Mouse (Mus musculus): ENCODE results near the gene Zfp239. TPM values are rescaled to one million over a fixed set of nuclear protein-coding genes. Genes with fewer than 3 reads are reported as not detected.

Gene Zfp239
- polyA plus RNA-seq, 1 experiment from 2014 or later = 11.8 TPM

DNA sequence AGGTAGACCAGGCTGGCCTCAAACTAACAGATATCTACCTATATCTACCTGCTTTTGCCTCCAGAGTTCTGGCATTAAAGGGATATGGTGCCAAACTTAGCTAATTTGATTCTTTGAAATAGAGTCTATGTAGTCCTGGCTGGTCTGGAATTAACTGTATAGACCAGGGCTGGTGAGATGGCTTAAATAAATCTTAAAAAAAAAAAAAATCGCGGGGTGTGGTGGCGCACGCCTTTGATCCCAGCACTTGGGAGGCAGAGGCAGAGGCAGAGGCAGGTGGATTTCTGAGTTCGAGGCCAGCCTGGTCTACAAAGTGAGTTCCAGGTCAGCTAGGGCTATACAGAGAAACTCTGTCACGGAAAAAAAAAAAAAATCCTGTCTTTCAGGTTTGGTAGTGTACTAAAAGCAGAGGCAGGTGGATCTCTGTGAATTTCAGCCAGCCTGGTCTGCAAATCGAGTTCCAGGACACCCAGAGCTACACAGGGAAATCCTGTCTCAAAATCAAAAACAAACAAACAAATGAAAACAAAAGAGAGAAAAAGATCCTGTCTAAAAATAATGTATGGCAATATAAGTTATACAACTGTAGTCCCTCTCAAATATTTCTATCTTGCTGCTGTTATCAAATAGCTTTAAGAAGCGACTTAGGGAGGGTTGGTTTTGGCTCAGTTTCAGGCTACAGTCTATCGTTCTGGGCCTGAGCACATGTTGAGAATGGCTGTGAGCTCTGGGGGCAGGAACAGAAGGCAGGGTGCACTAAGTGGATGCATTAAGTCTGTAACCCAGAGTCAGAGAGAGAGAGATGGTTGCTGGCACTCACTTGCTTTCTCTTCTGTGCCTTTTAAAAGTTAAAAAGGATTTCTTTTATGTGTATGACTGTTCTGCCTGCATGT, 39.9 kb downstream of the Zfp239 start:
- H3K9ac ChIP-seq (ENCODE audit: low read length) = no peak overlapping the region
- DNase-seq (ENCODE audit: low spot score, missing footprints) (no peak), ATAC-seq (ENCODE audit: low FRiP score) (no peak)
- WGBS = 78% methylated on average over 9 of the region's 9 CpGs
- H3K4me3 ChIP-seq (ENCODE audit: low read depth, low read length) = no peak overlapping the region
- H3K36me3 ChIP-seq (ENCODE audit: control insufficient read depth, insufficient read depth, low read length) = no peaks in the 10 kb centered on the region
- H3K4me2 ChIP-seq = no peak overlapping the region
- no peaks in the 10 kb centered on the region for H3K9me3 ChIP-seq (ENCODE audit: control insufficient read depth, low read length)
- H3K4me1 ChIP-seq (ENCODE audit: control insufficient read depth, insufficient read depth, low read length) = peaks cover 4% of the 10 kb centered on the region
- no peaks in the 10 kb centered on the region for H3K27me3 ChIP-seq (ENCODE audit: control insufficient read depth, insufficient read depth, low read length)
- no peak overlapping the region for H3K27ac ChIP-seq (ENCODE audit: low read depth, low read length)

DNA sequence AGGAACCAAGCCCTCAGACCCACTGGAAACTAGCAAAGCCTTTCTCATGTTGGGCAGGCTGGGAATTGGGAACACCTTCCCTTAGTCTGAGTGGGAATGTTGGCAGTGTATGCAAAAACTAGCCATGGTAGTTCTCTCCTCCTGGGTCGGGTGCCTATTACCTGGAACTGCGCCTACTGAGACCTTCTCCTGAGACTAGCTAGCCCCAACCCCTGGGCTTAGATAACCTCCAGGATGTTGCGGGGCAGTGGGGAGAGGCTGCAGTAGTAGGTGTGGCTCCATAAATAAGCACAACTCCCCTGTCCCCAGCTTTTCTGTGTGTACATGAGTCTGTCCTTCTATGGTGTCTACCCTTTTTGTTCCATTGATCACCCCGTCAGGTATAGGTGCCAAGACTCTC, 40.7 kb downstream of the Zfp239 start:
- ATAC-seq (ENCODE audit: low FRiP score) = no peak
- Histone ChIP-seq H3K4me1 (ENCODE audit: control insufficient read depth, insufficient read depth, low read length) (peaks cover 4% of the 10 kb centered on the region), H3K27ac (ENCODE audit: low read depth, low read length) (no peak overlapping the region), H3K36me3 (ENCODE audit: control insufficient read depth, insufficient read depth, low read length) (no peaks in the 10 kb centered on the region), H3K4me2 (no peak overlapping the region), H3K27me3 (ENCODE audit: control insufficient read depth, insufficient read depth, low read length) (no peaks in the 10 kb centered on the region), H3K9ac (ENCODE audit: low read length) (no peak overlapping the region), H3K9me3 (ENCODE audit: control insufficient read depth, low read length) (no peaks in the 10 kb centered on the region), H3K4me3 (ENCODE audit: low read depth, low read length) (no peak overlapping the region)
- DNase-seq (ENCODE audit: low spot score, missing footprints) = no peak
- 87% methylated on average over 4 of the region's 4 CpGs for WGBS

DNA sequence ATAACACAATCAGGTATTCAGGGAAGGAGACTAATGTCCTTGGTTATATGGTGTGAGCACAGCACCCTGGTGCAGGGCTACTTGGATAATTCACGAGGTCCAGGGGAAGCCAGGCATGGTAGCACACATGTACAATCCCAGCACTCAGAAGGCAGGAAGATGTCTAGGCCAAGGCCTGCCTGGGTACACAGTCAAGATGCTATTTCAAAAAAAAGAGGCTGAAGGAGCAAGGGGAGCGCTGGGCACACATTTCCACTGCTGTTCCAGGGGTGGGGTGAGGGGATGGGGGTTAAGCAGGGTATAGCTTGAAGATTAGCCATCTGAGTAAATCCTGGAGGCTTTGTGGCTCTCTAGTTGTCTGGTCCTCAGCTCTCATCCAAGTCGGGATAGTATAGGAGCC, 41.9 kb downstream of the Zfp239 start:
- Histone ChIP-seq H3K9me3 (ENCODE audit: control insufficient read depth, low read length) (no peaks in the 10 kb centered on the region), H3K27me3 (ENCODE audit: control insufficient read depth, insufficient read depth, low read length) (no peaks in the 10 kb centered on the region), H3K4me1 (ENCODE audit: control insufficient read depth, insufficient read depth, low read length) (peaks cover 13% of the 10 kb centered on the region), H3K4me2 (no peak overlapping the region), H3K4me3 (ENCODE audit: low read depth, low read length) (no peak overlapping the region), H3K27ac (ENCODE audit: low read depth, low read length) (no peak overlapping the region), H3K9ac (ENCODE audit: low read length) (no peak overlapping the region), H3K36me3 (ENCODE audit: control insufficient read depth, insufficient read depth, low read length) (no peaks in the 10 kb centered on the region)
- ATAC-seq (ENCODE audit: low FRiP score) (no peak), DNase-seq (ENCODE audit: low spot score, missing footprints) (no peak)
- WGBS = 72% methylated on average over 3 of the region's 3 CpGs

DNA sequence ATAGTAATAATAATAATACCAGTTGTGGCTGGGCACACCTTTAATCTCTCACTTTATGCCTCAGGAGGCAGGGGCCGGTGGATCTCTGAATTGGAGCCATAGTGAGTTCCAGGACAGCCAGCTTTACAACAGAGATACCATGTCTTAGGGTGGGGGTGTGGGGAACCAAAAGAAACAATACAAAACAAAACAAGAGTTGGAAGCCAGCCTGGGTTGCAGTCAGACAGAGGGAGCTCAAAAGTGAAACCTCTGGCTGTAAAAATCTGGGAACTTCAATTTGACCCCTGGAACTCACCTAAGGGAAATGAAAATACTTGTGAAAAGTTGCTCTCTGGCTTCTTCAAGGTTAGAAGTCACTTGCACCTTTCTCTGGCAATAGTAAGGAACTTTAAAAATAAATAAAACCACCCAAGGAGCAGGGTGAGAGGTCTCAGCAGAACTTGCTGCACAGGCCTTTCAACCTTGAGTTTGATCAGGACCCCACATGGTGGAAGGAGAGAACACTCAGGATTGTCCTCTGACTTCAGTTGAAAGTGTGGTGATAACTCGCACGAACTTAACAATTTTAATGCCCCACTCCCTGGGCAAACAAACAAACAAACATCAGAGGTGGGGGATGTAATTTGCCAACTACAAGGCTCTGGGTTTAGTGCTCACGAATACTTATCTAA, 43.5 kb downstream of the Zfp239 start:
- Histone ChIP-seq H3K4me1 (ENCODE audit: control insufficient read depth, insufficient read depth, low read length) (peaks cover 16% of the 10 kb centered on the region), H3K27me3 (ENCODE audit: control insufficient read depth, insufficient read depth, low read length) (no peaks in the 10 kb centered on the region), H3K4me2 (peak overlapping the region; percentile 60), H3K36me3 (ENCODE audit: control insufficient read depth, insufficient read depth, low read length) (no peaks in the 10 kb centered on the region), H3K9me3 (ENCODE audit: control insufficient read depth, low read length) (no peaks in the 10 kb centered on the region), H3K4me3 (ENCODE audit: low read depth, low read length) (peak overlapping the region; percentile 100; the same call in 1 of the 2 replicates), H3K27ac (ENCODE audit: low read depth, low read length) (no peak overlapping the region), H3K9ac (ENCODE audit: low read length) (peak overlapping the region; percentile 75)
- no peak for ATAC-seq (ENCODE audit: low FRiP score)
- WGBS = 31% methylated on average over 4 of the region's 4 CpGs
- DNase-seq (ENCODE audit: low spot score, missing footprints) = no peak

DNA sequence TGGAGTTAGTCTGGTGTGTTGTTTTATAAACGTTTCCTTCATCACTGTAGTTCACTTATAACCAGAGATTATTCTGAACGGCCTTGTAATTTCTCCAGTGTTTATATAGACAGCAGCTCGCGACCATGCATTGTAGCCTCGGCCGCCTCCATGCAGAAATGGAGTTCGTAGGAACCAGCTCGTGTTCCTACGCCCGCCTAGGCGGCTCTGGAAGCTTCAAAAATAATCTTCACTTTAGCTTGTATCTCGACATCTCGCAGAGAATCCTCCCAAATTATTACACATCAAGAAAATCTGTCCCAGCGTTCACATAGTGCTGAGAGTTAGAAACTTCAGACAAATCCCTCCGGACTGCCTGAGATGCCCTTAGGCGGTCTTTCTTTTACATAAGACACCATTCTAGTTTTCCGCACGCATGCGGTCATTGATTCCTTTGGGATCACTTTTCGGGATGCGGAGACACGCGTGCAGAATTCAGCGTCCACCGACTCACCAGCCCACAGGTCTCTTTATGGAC, 44.2 kb downstream of the Zfp239 start:
- WGBS = under 1% methylated on average over 25 of the region's 25 CpGs
- Histone ChIP-seq H3K27ac (ENCODE audit: low read depth, low read length) (peak overlapping the region; percentile 44; the same call in 1 of the 2 replicates), H3K4me1 (ENCODE audit: control insufficient read depth, insufficient read depth, low read length) (peaks cover 16% of the 10 kb centered on the region), H3K9ac (ENCODE audit: low read length) (peak overlapping the region; percentile 75), H3K9me3 (ENCODE audit: control insufficient read depth, low read length) (no peaks in the 10 kb centered on the region), H3K4me2 (peak overlapping the region; percentile 60), H3K36me3 (ENCODE audit: control insufficient read depth, insufficient read depth, low read length) (no peaks in the 10 kb centered on the region), H3K27me3 (ENCODE audit: control insufficient read depth, insufficient read depth, low read length) (no peaks in the 10 kb centered on the region), H3K4me3 (ENCODE audit: low read depth, low read length) (peak overlapping the region; percentile 100)
- DNase-seq (ENCODE audit: low spot score, missing footprints) = peak; percentile 98
- ATAC-seq (ENCODE audit: low FRiP score) = peak; percentile 45

DNA sequence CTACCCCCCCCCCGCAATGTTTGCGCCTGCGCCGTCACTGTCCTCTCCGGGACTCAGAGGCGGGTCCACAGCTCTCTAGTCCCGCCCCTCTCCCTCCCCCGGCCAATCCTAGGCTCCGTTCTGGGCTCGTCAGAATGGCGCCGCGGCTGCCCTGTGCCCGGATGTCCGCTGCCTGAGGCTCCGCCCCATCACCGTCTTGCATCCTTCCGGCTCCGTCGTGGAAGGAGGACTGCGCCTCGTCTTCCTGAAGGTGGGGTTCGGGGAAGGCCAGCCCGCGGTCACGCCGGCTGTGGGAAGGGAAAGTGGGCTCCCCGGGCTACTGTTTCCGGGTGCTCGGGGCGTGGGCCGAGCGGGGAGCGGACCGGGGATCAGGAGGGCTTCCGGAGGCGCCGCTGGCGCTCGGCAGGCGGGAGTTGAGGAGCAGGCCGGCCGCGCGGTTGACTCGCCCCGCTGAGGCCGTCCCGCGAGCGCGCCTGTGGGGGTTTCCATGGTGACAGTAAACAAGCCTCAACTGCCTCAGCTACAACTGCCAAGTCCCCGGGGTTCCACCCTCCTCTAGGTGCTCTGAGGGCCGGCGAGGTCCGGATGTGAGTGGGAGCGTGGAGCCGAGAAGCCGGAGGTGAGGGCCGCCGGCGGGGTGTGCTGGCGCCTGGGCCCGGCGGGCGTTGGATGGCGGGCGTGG, 44.8 kb downstream of the Zfp239 start:
- Histone ChIP-seq H3K4me3 (ENCODE audit: low read depth, low read length) (peak overlapping the region; percentile 100), H3K36me3 (ENCODE audit: control insufficient read depth, insufficient read depth, low read length) (no peaks in the 10 kb centered on the region), H3K27ac (ENCODE audit: low read depth, low read length) (peak overlapping the region; percentile 77), H3K27me3 (ENCODE audit: control insufficient read depth, insufficient read depth, low read length) (no peaks in the 10 kb centered on the region), H3K9me3 (ENCODE audit: control insufficient read depth, low read length) (no peaks in the 10 kb centered on the region), H3K4me2 (peak overlapping the region; percentile 93), H3K9ac (ENCODE audit: low read length) (peak overlapping the region; percentile 93), H3K4me1 (ENCODE audit: control insufficient read depth, insufficient read depth, low read length) (peaks cover 16% of the 10 kb centered on the region)
- WGBS = under 1% methylated on average over 64 of the region's 68 CpGs
- peak; percentile 97 for ATAC-seq (ENCODE audit: low FRiP score)
- peak; percentile 99 for DNase-seq (ENCODE audit: low spot score, missing footprints)

DNA sequence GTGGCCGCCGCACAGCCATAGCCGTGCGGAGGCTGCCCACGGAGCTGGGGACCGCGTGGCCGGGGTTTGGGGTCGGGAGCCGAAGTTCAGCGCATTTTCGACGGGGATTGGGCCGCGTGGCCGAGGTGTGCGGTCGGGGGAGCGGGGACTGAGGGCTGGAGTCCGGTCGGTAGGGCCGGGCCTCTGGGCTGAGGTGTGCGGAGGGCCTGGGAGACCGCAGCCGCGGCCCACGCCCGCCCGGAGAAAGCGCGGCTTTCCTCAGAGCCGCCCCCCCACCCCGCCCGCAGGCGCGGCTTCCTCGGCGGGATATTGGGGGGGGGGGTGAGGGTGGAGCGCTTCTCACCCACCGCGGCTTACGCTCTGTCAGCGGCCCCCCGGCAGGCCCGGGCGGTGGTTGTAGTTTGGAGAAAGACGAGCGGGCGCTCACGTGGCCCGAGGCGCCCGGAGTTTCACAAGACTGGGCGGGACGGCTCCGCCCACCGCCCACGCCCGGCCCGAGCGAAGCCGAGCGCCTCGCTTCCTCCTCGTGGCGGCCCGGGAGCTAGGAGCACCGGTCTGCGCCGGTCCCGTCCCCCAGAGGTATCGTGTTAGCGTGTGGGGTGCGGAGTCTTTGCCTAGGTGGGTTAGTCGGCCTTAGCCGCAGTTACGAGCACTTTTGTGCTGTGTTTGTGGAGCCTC, 45.5 kb downstream of the Zfp239 start:
- Histone ChIP-seq H3K4me2 (peak overlapping the region; percentile 93), H3K36me3 (ENCODE audit: control insufficient read depth, insufficient read depth, low read length) (no peaks in the 10 kb centered on the region)
- ATAC-seq (ENCODE audit: low FRiP score) = peak; percentile 74

DNA sequence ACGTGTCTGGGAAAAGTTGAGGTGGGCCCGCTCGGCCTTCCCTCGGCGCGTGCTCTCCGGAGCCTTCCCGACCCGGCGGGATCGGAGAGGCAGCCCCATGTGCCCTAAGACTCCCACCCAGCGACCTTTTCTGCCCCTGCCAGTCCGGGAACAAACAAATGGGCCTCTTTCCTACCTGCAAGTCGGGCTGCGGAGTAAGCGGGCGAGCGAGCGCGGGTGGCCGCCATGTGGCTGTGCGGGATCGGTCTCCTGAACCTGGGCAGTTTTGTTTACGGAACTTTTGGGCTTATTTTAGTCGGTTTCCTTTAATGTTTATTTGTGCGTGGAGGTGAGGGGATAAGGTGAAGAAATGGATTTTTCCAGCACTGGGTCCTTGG, 46.1 kb downstream of the Zfp239 start:
- no peaks in the 10 kb centered on the region for H3K9me3 ChIP-seq (ENCODE audit: control insufficient read depth, low read length)
- peak overlapping the region; percentile 93 for H3K9ac ChIP-seq (ENCODE audit: low read length)
- under 1% methylated on average over 26 of the region's 26 CpGs for WGBS
- H3K27me3 ChIP-seq (ENCODE audit: control insufficient read depth, insufficient read depth, low read length) = no peaks in the 10 kb centered on the region
- peak overlapping the region; percentile 100 for H3K4me3 ChIP-seq (ENCODE audit: low read depth, low read length)
- peaks cover 16% of the 10 kb centered on the region for H3K4me1 ChIP-seq (ENCODE audit: control insufficient read depth, insufficient read depth, low read length)
- H3K27ac ChIP-seq (ENCODE audit: low read depth, low read length) = no peak overlapping the region
- ATAC-seq (ENCODE audit: low FRiP score) = no peak
- no peak for DNase-seq (ENCODE audit: low spot score, missing footprints)
- peak overlapping the region; percentile 93 for H3K4me2 ChIP-seq
- H3K36me3 ChIP-seq (ENCODE audit: control insufficient read depth, insufficient read depth, low read length) = no peaks in the 10 kb centered on the region

More for the DNA sequence above, 45.5 kb downstream of the Zfp239 start:
- H3K27me3 ChIP-seq (ENCODE audit: control insufficient read depth, insufficient read depth, low read length) = no peaks in the 10 kb centered on the region
- DNase-seq (ENCODE audit: low spot score, missing footprints) = peak; percentile 98
- H3K27ac ChIP-seq (ENCODE audit: low read depth, low read length) = peak overlapping the region; percentile 77
- H3K9me3 ChIP-seq (ENCODE audit: control insufficient read depth, low read length) = no peaks in the 10 kb centered on the region
- WGBS = under 1% methylated on average over 64 of the region's 77 CpGs
- H3K9ac ChIP-seq (ENCODE audit: low read length) = peak overlapping the region; percentile 93
- H3K4me1 ChIP-seq (ENCODE audit: control insufficient read depth, insufficient read depth, low read length) = peaks cover 16% of the 10 kb centered on the region
- peak overlapping the region; percentile 100 for H3K4me3 ChIP-seq (ENCODE audit: low read depth, low read length)
